Mouse (Mus musculus): ENCODE data around the gene Hist1h2bn.
"Not testable (repeated sequence)": the region's sequence is repeated elsewhere in the genome, so short reads cannot be mapped to it uniquely, and the experiment has no call there.

Gene Hist1h2bn

DNA sequence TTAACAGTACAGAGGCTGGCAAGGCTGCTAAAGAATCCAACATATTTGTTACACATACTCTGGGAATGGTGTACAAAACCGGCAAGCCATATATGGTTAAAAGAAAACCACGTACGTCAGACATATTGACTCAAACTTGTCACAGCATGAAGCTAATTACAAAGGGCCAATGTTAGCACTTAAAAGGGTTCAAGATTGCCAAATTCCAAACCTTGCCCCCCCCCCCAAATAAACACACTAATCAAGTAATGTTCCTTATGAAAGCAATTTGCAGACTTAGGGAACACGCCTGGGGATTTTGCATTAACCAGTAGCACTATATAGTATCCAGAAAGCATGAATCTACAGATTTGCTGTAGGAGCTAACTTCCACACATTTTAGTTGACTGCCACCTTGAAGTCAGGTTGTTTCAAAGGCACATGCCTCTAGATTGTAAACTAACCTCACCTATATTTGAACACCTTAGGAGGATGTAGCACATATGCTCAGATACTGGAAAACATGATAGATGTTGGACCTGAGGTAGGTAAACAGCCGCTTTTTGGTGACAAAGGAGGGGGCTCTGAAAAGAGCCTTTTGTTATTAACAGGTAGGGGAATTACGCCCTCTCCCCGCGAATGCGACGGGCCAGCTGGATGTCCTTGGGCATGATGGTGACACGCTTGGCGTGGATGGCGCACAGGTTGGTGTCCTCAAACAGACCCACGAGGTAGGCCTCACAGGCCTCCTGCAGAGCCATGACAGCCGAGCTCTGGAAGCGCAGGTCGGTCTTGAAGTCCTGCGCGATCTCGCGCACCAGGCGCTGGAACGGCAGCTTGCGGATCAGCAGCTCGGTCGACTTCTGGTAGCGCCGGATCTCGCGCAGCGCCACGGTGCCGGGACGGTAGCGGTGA lies 28.7 kb downstream of the Hist1h2bn start:
- DNase-seq: peak; percentile 52

- DNase-seq: peak; percentile 61
Observed at GRCm38 (mm10) chr13:21783255-21783617, 29.3 kb downstream of the Hist1h2bn start, which contains the start of gene Hist1h3i. Hist1h3i (minus strand) TSS chr13:21783370.

- peak; percentile 28 for DNase-seq
Observed at GRCm38 (mm10) chr13:21783734-21784161, 29.8 kb downstream of the Hist1h2bn start.

DNA sequence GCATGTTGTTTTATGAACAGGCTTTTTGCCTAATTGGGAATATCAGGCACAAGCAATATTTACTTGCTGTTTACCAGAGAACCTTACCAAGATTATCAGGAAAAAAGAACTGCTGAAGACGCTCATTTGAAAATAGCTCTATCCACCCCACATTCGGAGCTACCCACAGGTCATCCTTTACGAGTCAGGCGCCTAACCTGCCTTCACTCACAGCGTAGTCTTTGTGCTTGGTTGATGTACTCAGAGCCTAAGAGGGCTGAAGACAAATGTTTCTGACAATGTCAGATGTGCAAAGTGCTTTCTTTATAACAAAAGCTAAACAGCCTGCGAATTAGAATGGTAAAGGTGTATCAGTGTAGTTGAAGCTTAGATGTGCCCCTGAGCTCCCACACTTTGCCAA lies 30.4 kb downstream of the Hist1h2bn start:
- no peak for DNase-seq

DNA sequence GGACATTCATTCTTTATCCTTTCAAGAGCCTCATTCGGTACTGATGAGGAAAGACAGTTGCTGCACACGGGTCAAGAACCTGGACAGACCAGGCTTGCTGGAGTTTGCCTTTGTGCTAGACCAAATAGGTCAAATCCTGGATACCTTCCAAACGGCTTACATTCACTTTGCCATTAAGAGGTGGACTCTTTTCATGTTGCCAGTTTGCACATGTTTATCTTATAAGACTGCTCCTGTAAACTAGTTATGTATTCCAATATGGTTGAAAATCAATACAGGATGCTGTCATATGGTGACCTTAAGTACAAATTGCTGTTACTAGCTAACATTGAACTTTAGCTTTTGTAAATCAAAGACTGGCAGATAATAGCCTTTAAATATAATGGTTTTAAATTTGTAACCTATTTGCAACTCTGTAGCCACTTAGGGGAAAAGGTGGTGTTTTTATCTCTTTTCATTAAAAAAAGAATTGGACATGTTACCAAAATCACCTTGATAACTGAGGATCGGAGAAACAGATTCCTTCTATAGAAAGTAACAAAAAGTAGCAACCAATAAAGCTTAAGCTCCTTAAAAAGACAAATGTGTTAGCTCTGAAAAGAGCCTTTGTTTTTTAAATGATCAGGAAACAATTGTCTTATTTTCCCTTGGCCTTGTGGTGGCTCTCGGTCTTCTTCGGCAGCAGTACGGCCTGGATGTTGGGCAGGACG lies 32.4 kb downstream of the Hist1h2bn start:
- DNase-seq: no peak

GRCm38 (mm10) chr13:21786899-21787629 lies 33.1 kb downstream of the Hist1h2bn start, which contains the start of the genes Hist1h2an and Hist1h2bp:
Hist1h2an (minus strand) TSS chr13:21787218.
Hist1h2bp (plus strand) TSS chr13:21787461.
- DNase-seq: peak; percentile 92

DNA sequence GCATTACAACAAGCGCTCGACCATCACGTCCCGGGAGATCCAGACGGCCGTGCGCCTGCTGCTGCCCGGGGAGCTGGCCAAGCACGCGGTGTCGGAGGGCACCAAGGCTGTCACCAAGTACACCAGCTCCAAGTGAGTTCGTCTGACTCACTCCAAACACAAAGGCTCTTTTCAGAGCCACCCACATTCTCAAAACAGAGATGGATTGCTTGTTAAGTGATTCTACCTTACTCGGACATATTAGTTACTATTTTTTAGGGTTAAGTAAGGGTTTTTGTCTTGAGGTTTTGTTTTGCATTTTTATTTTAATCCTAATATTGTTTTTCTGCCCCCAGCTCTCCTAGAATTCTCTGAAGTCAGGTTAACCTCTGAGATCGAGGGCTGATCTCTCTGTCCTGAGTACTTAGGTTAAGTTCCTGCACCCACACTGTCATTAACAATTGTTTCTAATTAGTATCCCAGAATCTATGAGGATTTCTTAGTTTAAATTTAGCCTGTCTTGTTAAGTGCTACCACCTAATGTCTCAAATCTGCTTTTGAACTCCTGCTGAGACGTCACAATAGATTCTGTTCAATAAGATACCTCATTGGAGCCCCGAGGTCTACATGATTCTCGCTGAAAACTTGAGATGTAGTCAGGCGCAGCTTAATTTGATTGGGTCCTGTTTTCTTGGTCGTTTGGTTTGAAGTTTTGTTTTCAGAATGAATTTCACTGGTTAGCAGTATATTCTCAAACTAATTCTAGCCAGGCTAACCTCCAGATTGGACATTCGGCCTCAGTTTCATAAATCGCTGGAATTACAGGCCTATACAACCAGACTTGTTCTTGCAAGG lies 34.1 kb downstream of the Hist1h2bn start:
- no peak for DNase-seq

- DNase-seq: no peak
Observed at GRCm38 (mm10) chr13:21789925-21790324, 36.0 kb downstream of the Hist1h2bn start.

DNA sequence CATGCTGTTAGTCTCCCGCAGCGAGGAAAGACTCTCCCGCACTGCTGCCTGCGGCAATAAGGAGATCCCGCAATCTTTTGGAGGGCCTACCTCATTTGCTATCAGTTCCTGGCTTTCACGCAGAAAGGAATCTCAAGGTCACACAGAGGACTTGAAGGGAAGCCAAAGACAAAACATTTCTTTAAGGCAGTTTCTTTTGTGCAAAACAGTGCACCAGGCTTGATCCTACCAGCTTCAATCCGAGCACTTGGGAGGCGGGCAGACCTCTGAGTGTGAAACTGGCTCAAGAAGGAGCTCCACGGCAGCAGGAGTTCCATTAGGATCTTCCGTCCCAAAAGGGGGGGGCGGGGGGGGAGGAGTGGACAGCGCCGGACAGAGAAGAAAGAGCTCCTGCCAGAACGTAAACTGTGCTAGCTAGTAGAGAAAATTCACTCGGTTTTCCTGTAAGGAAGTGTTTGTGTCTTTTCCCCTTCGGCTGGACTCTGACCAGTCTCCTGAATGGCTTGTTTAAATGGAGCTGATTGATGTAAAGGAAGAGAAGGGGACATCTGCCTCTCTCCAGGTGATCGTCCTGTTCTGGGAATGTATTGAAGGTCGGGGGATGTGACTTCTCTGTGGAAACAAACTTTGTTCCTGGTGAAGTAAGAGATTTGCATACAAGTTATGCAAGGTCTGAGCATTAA lies 36.8 kb downstream of the Hist1h2bn start:
- no peak for DNase-seq

- DNase-seq: no peak
Observed at GRCm38 (mm10) chr13:21795584-21795983, 41.7 kb downstream of the Hist1h2bn start.

- DNase-seq: not testable (repeated sequence)
Observed at GRCm38 (mm10) chr13:21797163-21797562, 43.2 kb downstream of the Hist1h2bn start.

DNA sequence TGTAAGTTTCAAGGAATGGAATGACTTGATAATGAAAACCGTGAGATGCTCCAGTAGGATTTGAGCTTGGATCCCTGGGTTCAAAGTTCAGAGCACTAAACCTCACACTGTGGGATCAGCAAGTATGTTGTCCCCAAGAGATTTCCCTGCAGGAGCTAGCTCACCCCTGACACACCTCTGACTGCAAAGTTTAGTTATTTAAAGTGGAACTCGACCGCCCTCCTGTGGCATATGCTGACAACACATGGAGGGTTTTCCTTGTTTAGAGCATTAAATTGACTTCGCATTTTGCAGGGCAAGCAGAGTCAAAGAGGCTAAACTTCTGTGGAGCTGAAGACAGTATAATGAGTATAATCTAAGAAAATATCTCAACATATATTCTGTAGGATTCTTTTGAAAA lies 49.1 kb downstream of the Hist1h2bn start:
- DNase-seq: not testable (repeated sequence)

Measured in cerebellum, adult 11-12 months (tissue).